Mouse (Mus musculus) liver, embryonic 16.5 days (tissue): ENCODE measurements around the gene Saa4. TPM values are rescaled to one million over a fixed set of nuclear protein-coding genes. Genes with fewer than 3 reads are reported as not detected.
A peak's percentile ranks its signal among the peaks of the same experiment; 100 is the strongest.
"Not testable (repeated sequence)": the region's sequence is repeated elsewhere in the genome, so short reads cannot be mapped to it uniquely, and the experiment has no call there.

Experiments
- ATAC-seq: fragments of 200-750 bp; cut with Nextera tagmentation; 2 replicates; pipeline ENCODE4 v1.8.0; 2017; ENCODE audit warnings: low read depth, mild to moderate bottlenecking, moderate number of reproducible peaks, moderate library complexity
- H3K27ac ChIP-seq: fragments of 300-500 bp; sonication (generic); 2 replicates; pipeline ENCODE4 v1.5.1; 2014; ENCODE audit warnings: mild to moderate bottlenecking, low read length
- H3K27me3 ChIP-seq: fragments of 300-500 bp; sonication (generic); 2 replicates; pipeline ENCODE4 v1.6.1; 2014; ENCODE audit warnings: low read depth, low read length, mixed read lengths; ENCODE audit not compliant: control insufficient read depth, insufficient read depth
- H3K36me3 ChIP-seq: fragments of 300-500 bp; sonication (generic); 2 replicates; pipeline ENCODE4 v1.6.1; 2014; ENCODE audit warnings: mild to moderate bottlenecking; ENCODE audit not compliant: control insufficient read depth, insufficient read depth
- H3K4me1 ChIP-seq: fragments of 300-500 bp; sonication (generic); 2 replicates; pipeline ENCODE4 v1.6.1; 2014; ENCODE audit warnings: low read depth, low read length, mixed read lengths; ENCODE audit not compliant: control insufficient read depth
- H3K4me2 ChIP-seq: fragments of 300-500 bp; sonication (generic); 2 replicates; pipeline ENCODE4 v1.6.1; 2014; ENCODE audit warnings: low read depth, low read length, mixed read lengths
- H3K4me3 ChIP-seq: fragments of 300-500 bp; sonication (generic); 2 replicates; pipeline ENCODE4 v1.5.1; 2014; ENCODE audit warnings: low read depth, mild to moderate bottlenecking, low read length
- H3K9ac ChIP-seq: fragments of 300-500 bp; sonication (generic); 2 replicates; pipeline ENCODE4 v1.6.1; 2014; ENCODE audit warnings: low read depth, low read length
- H3K9me3 ChIP-seq: fragments of 300-500 bp; sonication (generic); replicated peaks from 2 replicates; pipeline ENCODE4 v1.6.1; 2016; ENCODE audit warnings: low read length; ENCODE audit not compliant: control insufficient read depth
- WGBS: fragments of 180-500 bp; shearing (Covaris S2); extraction: QIAGEN DNeasy Blood & Tissue Kit; methylation state at CpG from one replicate; pipeline ENCODE4 v1.1.7; 2014; ENCODE audit not compliant: insufficient replicate concordance; 5-methylcytosine and 5-hydroxymethylcytosine counted together
- polyA plus RNA-seq: library from polyadenylated mRNA; unstranded; fragments of >200 nt; fragmentation: Nextera tagmentation; extraction: Ambion mirVana; gene quantifications from 2 replicates; pipeline ENCODE4 v1.2.1, GENCODE M21; 2015

Saa4 gene
- polyA plus RNA-seq, 1 experiment from 2014 or later, result 13.6 TPM

- H3K9me3 ChIP-seq, result no peaks in the 10 kb centered on the region
- H3K27me3 ChIP-seq, result no peaks in the 10 kb centered on the region
- ATAC-seq, result no peak
- no peak overlapping the region for H3K9ac ChIP-seq
- no peak overlapping the region for H3K27ac ChIP-seq
- H3K4me3 ChIP-seq, result no peak overlapping the region
- 68% methylated on average over 7 of the region's 7 CpGs for WGBS
- H3K4me1 ChIP-seq, result no peaks in the 10 kb centered on the region
- H3K36me3 ChIP-seq, result no peaks in the 10 kb centered on the region
- H3K4me2 ChIP-seq, result no peak overlapping the region
These were observed 14.0 kb upstream of the Saa4 start for GRCm38 (mm10) chr7:46746381-46746780.

- no peak for ATAC-seq
- Histone ChIP-seq H3K27ac (no peak overlapping the region), H3K27me3 (no peaks in the 10 kb centered on the region), H3K4me1 (no peaks in the 10 kb centered on the region), H3K4me2 (no peak overlapping the region), H3K9ac (no peak overlapping the region), H3K4me3 (no peak overlapping the region), H3K36me3 (no peaks in the 10 kb centered on the region), H3K9me3 (no peaks in the 10 kb centered on the region)
- 51% methylated on average over 3 of the region's 3 CpGs for WGBS
These were observed 13.4 kb upstream of the Saa4 start for GRCm38 (mm10) chr7:46745816-46746215.

- not testable (repeated sequence) for H3K4me3 ChIP-seq, H3K27ac ChIP-seq, H3K27me3 ChIP-seq, H3K9me3 ChIP-seq, ATAC-seq, H3K9ac ChIP-seq, H3K36me3 ChIP-seq, H3K4me1 ChIP-seq, H3K4me2 ChIP-seq
- WGBS, result 61% methylated on average over 3 of the region's 3 CpGs
These were observed 10.5 kb upstream of the Saa4 start, which contains the start of gene Saa1 for GRCm38 (mm10) chr7:46742880-46743279. TSS of gene Saa1 (minus strand) at chr7:46742980.

- not testable (repeated sequence) for H3K9ac ChIP-seq, H3K4me2 ChIP-seq, H3K36me3 ChIP-seq, H3K4me1 ChIP-seq, ATAC-seq, H3K4me3 ChIP-seq, H3K9me3 ChIP-seq, H3K27me3 ChIP-seq, H3K27ac ChIP-seq
- WGBS, result 57% methylated on average over 5 of the region's 5 CpGs
These were observed 7.6 kb upstream of the Saa4 start for GRCm38 (mm10) chr7:46740041-46740440.

GRCm38 (mm10) chr7:46738561-46739460 lies 6.4 kb upstream of the Saa4 start:
- H3K27ac ChIP-seq, result no peak overlapping the region
- 55% methylated on average over 12 of the region's 12 CpGs for WGBS
- H3K4me2 ChIP-seq, result no peak overlapping the region
- no peaks in the 10 kb centered on the region for H3K27me3 ChIP-seq
- H3K9ac ChIP-seq, result no peak overlapping the region
- H3K4me3 ChIP-seq, result no peak overlapping the region
- H3K9me3 ChIP-seq, result no peaks in the 10 kb centered on the region
- no peaks in the 10 kb centered on the region for H3K4me1 ChIP-seq
- ATAC-seq, result peak; percentile 65
- no peaks in the 10 kb centered on the region for H3K36me3 ChIP-seq

- Histone ChIP-seq H3K9ac (no peak overlapping the region), H3K36me3 (no peaks in the 10 kb centered on the region), H3K4me1 (no peaks in the 10 kb centered on the region; the same call in 1 of the 2 replicates), H3K9me3 (no peaks in the 10 kb centered on the region), H3K27me3 (no peaks in the 10 kb centered on the region), H3K4me2 (no peak overlapping the region), H3K27ac (no peak overlapping the region), H3K4me3 (no peak overlapping the region)
- no peak for ATAC-seq
- 40% methylated on average over 2 of the region's 2 CpGs for WGBS
These were observed 2.6 kb upstream of the Saa4 start for GRCm38 (mm10) chr7:46734983-46735382.

GRCm38 (mm10) chr7:46727584-46727983 lies 4.8 kb downstream of the Saa4 start:
- ATAC-seq, result no peak
- Histone ChIP-seq H3K36me3 (no peaks in the 10 kb centered on the region), H3K4me3 (no peak overlapping the region), H3K27me3 (no peaks in the 10 kb centered on the region), H3K9ac (no peak overlapping the region), H3K4me2 (no peak overlapping the region), H3K27ac (no peak overlapping the region), H3K4me1 (peaks cover 5% of the 10 kb centered on the region), H3K9me3 (no peaks in the 10 kb centered on the region)
- WGBS, result 57% methylated on average over 1 of the region's 1 CpGs

DNA sequence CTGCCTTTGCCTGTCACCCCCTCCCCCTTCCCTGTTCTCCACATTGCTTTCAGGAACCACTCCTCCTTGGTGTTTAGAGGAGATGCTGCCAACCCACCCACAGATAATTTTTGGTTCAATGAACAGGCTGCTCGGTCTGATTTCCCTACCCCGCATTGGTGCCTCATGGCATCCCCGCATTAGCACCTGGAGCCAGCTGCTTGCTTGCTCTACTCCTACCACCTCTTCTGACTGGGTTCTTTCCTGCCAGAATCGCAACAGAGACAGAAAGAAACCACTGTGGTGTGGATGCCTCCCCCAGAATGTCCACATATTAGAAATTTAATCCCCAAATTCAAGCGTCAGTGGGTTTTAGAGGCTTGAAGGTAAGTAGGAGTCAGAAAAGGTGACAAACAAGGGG lies 8.0 kb downstream of the Saa4 start:
- Histone ChIP-seq H3K4me3 (no peak overlapping the region), H3K9ac (no peak overlapping the region), H3K4me2 (no peak overlapping the region), H3K9me3 (no peaks in the 10 kb centered on the region), H3K4me1 (peaks cover 8% of the 10 kb centered on the region), H3K27ac (no peak overlapping the region; the same call in 1 of the 2 replicates), H3K27me3 (no peaks in the 10 kb centered on the region), H3K36me3 (no peaks in the 10 kb centered on the region)
- WGBS, result 55% methylated on average over 5 of the region's 5 CpGs
- ATAC-seq, result no peak

DNA sequence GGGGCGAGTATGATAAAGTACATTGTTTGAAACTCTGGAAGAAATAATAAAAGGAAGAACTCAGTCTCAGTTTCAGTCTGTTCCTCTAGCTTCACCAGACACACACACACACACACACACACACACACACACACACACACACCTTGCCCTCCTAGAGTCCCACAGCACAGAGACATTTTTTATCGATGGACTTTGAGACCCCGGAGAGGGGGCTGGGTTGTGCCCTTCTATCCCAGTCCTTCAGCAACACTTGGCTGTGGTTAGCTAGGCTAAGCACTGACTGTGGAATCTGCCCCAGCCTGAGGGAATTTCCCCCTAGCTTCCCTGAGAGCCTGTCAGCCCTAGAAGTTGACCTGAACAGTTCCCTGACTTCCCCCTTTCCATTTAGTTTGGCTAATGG lies 8.6 kb downstream of the Saa4 start:
- Histone ChIP-seq H3K4me2 (no peak overlapping the region), H3K27me3 (no peaks in the 10 kb centered on the region), H3K4me3 (no peak overlapping the region), H3K9ac (no peak overlapping the region), H3K27ac (no peak overlapping the region), H3K9me3 (no peaks in the 10 kb centered on the region), H3K36me3 (no peaks in the 10 kb centered on the region), H3K4me1 (peaks cover 8% of the 10 kb centered on the region)
- peak; percentile 18; the same call in 1 of the 2 replicates for ATAC-seq
- WGBS, result 64% methylated on average over 3 of the region's 3 CpGs
